In genomic region chr11:17306007-17306891, GRCm38 (mm10) we compare ENCODE assay signal across 8 mouse cellular contexts. TPM values are rescaled to one million over a fixed set of nuclear protein-coding genes. Genes with fewer than 3 reads are reported as not detected.
DNase-seq lines count a peak whose midpoint lies in the region; ATAC-seq lines count a peak whose summit lies in the region.

No protein-coding gene starts in this region.

- peak; percentile 16 for DNase-seq in kidney, postnatal 10 days
- no peak for DNase-seq in kidney, adult 8-10 months
- peak; percentile 35 for DNase-seq in cerebellum, adult 8-10 months
- DNase-seq in heart, adult 9 months (ENCODE audit: low spot score in 2 of 2), result peak; percentile 32 to 49
- DNase-seq in left cerebral cortex, postnatal 25 days (ENCODE audit: low spot score in 2 of 2), result peak; percentile 58 to 59
- DNase-seq in right cerebral cortex, postnatal 25 days, result peak; percentile 30
- DNase-seq in c-Kit-positive CD71-positive TER-119-positive erythroid progenitor cells, embryonic 14.5 days (ENCODE audit: low spot score), result no peak

- intact Hi-C loops in left cerebral cortex, postnatal 25 days (cut with DNase I), result no loop called here

- no peak for ATAC-seq in granulocyte monocyte progenitor cell, adult 5-6 weeks (replicated peaks; ENCODE audit: poor library complexity, severe bottlenecking)

RNA-seq across cellular contexts. Expression of gene C1d, which starts 48.9 kb away (rescaled TPM):
- total RNA-seq in left cerebral cortex, postnatal 25 days (2021), result 10 to 100 TPM; 47.9 to 50.1 TPM
- total RNA-seq in granulocyte monocyte progenitor cell, adult 5-6 weeks (2014; fragmentation: Nextera tagmentation), result 34.4 and 35.3 TPM in 2 replicates
- 92.9 and 108 TPM in 2 replicates for total RNA-seq in granulocyte monocyte progenitor cell, adult 5-6 weeks (2017)

Comparison
In these comparisons a context has a peak if more than half of its experiments do, and no peak if none do; other contexts are left out.
1. DNase-seq: peak in kidney, postnatal 10 days (single experiment), cerebellum, adult 8-10 months (single experiment), heart, adult 9 months (2 of 2), left cerebral cortex, postnatal 25 days (2 of 2) and right cerebral cortex, postnatal 25 days (single experiment); none in kidney, adult 8-10 months (0 of 2) and c-Kit-positive CD71-positive TER-119-positive erythroid progenitor cells, embryonic 14.5 days (single experiment).